Mouse (Mus musculus): ENCODE measurements around the gene Cep295nl.

DNA sequence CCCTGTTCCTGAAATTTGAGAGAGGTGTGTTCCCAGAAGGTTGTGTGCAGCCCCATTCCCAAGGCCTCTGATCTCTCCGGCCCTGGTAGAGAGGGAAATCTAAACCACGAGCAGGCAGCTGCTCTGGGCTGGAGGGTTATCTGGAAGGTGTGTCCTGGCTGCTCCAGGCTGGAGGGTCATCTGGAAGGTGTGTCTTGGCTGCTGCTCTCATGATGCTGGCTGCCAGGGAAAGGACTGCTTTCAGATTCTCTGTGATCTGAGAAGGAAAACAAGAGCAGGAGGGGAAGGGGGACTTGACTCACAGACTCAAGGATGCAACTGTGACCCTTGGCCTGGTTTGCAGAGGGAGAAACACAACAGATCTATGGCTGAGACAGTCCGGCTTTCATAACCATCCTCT is 23.8 kb upstream of the Cep295nl start:
- no peak for TF ChIP-seq POLR2A (IDR thresholded peaks at IDR 0.05; ENCODE audit: low read depth, low read length)
- no peak for TF ChIP-seq CTCF (conservative IDR thresholded peaks at IDR 0.05; ENCODE audit: insufficient read depth, insufficient read length, low read depth, low read length)

Data from kidney, adult 2 months (tissue).